Mouse (Mus musculus): ENCODE measurements around the gene Cfap20. TPM values are rescaled to one million over a fixed set of nuclear protein-coding genes. Genes with fewer than 3 reads are reported as not detected.
A peak's percentile ranks its signal among the peaks of the same experiment; 100 is the strongest.
"Not testable (repeated sequence)": the region's sequence is repeated elsewhere in the genome, so short reads cannot be mapped to it uniquely, and the experiment has no call there.

Gene Cfap20
- polyA plus RNA-seq, 1 experiment from 2014 or later = 64.5 TPM

DNA sequence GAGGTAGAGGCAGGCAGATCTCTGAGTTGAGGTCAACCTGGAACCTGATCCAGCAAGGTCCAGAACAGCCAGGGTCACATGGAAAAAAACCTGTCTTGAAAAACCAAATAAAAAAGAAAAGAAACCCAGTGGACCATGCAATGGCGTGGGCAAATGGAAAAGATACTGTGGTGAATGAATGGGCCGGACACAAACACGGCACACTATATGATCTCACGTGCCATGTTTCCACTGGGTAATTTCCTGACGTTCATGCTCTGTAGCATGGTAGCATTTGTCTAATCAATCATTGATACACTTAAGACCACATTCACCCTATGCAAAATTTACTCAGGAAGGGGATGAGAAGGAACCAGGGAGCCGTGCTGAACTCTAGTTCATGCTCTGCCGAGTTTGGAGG lies 43.6 kb downstream of the Cfap20 start:
- CTCF ChIA-PET = no interaction called here

DNA sequence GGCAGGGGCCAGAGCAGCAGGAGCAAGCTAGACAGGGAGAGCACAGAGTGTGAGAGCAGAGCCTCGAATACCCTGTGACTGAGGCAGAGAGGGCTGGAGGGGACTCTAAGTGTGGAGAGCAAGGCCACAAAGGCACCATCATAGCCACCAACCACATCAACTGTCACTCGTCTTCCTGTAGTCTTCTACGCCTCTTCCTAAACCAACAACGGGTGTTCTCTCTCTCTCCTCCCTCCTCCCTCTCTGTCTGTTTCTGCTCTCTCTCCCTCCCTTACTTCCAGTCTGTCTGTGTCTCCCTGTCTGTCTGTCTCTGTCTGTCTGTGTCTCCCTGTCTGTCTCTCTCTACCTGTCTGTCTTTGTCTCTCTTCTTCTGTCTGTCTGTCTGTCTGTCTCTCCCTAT lies 44.4 kb downstream of the Cfap20 start:
- ChIA-PET CTCF (no interaction called here), POLR2A (no interaction called here)
- DNase-seq (ENCODE audit: low read depth, low spot score) (no peak), ATAC-seq (no peak)
- in situ Hi-C loops (cut with MboI; ENCODE audit: low pct_unique_long_range_greater_than_20kb) = no loop called here
- TF ChIP-seq CTCF (IDR thresholded peaks at IDR 0.05) = no peak
- H3K27me3 ChIP-seq = no peaks in the 10 kb centered on the region

More for the DNA sequence above, 43.6 kb downstream of the Cfap20 start:
- no peak for DNase-seq (ENCODE audit: low read depth, low spot score)
- POLR2A ChIA-PET = interaction anchor here (0.5 kb wide), 1 partner anchor 11 kb away, joined by 3 read pairs; no protein-coding TSS in a partner anchor
- in situ Hi-C loops (cut with MboI; ENCODE audit: low pct_unique_long_range_greater_than_20kb) = no loop called here
- TF ChIP-seq CTCF (IDR thresholded peaks at IDR 0.05) = no peak
- H3K27me3 ChIP-seq = no peaks in the 10 kb centered on the region
- ATAC-seq = no peak

DNA sequence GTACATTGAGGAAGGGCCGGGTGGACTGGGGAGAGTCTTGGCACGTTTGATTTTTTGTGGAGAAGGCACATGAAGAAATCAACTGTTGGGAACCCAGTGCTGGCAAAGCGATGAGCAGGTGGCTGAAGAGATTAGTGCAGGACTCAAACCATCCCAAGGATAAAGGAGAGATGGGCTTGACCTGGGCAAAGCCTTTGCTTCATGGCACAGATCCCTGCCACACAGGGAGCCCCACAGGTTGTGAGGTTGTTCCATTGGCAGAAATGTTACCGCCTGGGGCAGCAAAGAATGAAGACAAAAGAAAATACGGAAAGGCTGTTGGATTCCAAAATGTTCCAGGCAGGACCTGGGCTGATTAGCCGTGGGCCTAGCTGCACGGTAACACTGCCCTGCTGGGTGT lies 46.7 kb downstream of the Cfap20 start:
- ChIA-PET CTCF (no interaction called here), POLR2A (no interaction called here)
- TF ChIP-seq CTCF (IDR thresholded peaks at IDR 0.05) = no peak
- in situ Hi-C loops (cut with MboI; ENCODE audit: low pct_unique_long_range_greater_than_20kb) = no loop called here
- DNase-seq (ENCODE audit: low read depth, low spot score) (no peak), ATAC-seq (no peak)
- H3K27me3 ChIP-seq = no peaks in the 10 kb centered on the region

DNA sequence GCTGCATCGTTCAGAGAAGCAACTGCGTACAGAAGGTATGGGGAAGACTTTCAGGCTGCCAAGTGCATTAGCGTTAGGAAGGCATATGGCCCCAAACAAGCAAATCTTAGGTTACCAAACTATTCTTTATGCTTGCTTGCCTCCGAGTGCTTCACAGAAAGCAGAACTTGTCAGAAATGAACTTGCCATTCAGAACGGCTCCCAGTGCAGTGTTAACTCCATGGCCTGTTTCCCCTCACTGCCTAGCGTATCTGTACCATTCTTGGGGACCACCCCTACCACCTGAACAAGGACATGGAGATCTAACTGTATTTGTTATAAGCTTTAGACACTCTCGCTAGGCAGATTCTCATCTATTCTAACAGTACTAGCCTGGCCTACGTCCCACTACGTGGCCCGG lies 47.4 kb downstream of the Cfap20 start:
- TF ChIP-seq CTCF (IDR thresholded peaks at IDR 0.05) = no peak
- POLR2A ChIA-PET = no interaction called here
- H3K27me3 ChIP-seq = no peaks in the 10 kb centered on the region
- in situ Hi-C loops (cut with MboI; ENCODE audit: low pct_unique_long_range_greater_than_20kb) = no loop called here
- DNase-seq (ENCODE audit: low read depth, low spot score) (no peak), ATAC-seq (no peak)
- CTCF ChIA-PET = no interaction called here

DNA sequence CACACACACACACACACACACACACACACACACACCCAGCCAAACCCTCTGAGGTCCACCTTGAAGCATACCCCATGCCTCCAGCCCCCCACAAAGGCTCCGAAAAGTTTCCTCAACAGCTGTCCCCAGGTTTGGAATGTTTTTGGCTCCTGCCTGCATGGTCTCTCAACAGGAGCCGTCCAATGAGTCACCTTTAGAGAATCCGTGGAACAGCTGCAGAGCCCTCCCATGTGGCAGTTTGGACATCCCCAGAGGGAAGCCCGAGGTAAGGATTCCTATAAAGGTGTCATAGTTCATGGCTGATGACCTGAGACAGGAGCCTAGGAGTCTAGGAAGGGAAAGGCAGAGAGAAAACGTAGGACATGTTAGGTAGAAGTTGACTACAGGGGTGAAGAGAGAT lies 48.6 kb downstream of the Cfap20 start:
- no peaks in the 10 kb centered on the region for H3K27me3 ChIP-seq
- in situ Hi-C loops (cut with MboI; ENCODE audit: low pct_unique_long_range_greater_than_20kb) = no loop called here
- DNase-seq (ENCODE audit: low read depth, low spot score) = peak; percentile 68
- peak; percentile 75 for ATAC-seq
- ChIA-PET CTCF (no interaction called here), POLR2A (interaction anchor here (1.0 kb wide), 1 partner anchor 44 kb away, joined by 5 read pairs; no protein-coding TSS in a partner anchor)
- TF ChIP-seq CTCF (IDR thresholded peaks at IDR 0.05) = no peak

DNA sequence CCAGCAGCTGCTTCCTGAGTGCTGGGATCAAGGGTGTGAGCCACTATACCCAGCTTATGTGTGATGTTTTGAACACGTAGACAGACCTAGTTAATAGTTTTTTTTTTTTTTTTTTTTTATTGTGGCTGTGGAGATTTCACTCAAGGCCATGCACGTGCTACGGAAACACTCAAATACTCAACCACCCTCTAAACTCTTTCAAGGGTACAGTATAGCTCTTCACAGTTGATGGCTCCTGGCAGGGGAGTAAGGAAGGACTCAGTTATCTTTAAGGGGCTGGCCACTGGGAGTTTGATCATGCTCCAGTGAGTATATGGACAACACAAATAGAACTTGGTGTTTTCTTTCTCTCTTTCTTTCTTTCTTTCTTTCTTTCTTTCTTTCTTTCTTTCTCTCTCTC lies 50.2 kb downstream of the Cfap20 start:
- ChIA-PET CTCF (interaction anchor here (1.0 kb wide), 1 partner anchor 31 kb away, joined by 3 read pairs; no protein-coding TSS in a partner anchor), POLR2A (no interaction called here)
- in situ Hi-C loops (cut with MboI; ENCODE audit: low pct_unique_long_range_greater_than_20kb) = no loop called here
- TF ChIP-seq CTCF (IDR thresholded peaks at IDR 0.05) = no peak
- ATAC-seq = no peak
- H3K27me3 ChIP-seq = no peaks in the 10 kb centered on the region
- DNase-seq (ENCODE audit: low read depth, low spot score) = no peak

DNA sequence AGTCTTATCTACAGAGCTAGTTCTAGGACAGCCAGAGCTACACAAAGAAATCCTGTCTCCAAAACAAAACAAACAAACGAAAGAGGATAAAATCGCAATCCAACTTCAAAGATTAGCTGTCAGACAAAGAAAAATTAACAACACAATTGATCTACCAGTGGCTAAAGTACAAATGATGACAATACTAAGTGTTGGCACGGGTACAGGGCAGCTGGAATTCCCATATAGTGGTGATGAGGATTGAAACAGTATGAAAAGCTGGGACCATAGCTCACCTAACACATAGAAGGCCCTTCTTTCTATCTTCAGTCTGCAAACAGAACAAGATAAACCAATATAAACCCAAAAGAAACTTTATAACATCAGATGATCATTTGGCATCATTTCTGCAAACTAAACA lies 53.1 kb downstream of the Cfap20 start:
- ATAC-seq (no peak), DNase-seq (ENCODE audit: low read depth, low spot score) (no peak)
- no peak for TF ChIP-seq CTCF (IDR thresholded peaks at IDR 0.05)
- no peaks in the 10 kb centered on the region for H3K27me3 ChIP-seq
- CTCF ChIA-PET = interaction anchor here (1.5 kb wide), 1 partner anchor 46 kb away, joined by 6 read pairs; no protein-coding TSS in a partner anchor
- POLR2A ChIA-PET = no interaction called here
- in situ Hi-C loops (cut with MboI; ENCODE audit: low pct_unique_long_range_greater_than_20kb) = no loop called here

DNA sequence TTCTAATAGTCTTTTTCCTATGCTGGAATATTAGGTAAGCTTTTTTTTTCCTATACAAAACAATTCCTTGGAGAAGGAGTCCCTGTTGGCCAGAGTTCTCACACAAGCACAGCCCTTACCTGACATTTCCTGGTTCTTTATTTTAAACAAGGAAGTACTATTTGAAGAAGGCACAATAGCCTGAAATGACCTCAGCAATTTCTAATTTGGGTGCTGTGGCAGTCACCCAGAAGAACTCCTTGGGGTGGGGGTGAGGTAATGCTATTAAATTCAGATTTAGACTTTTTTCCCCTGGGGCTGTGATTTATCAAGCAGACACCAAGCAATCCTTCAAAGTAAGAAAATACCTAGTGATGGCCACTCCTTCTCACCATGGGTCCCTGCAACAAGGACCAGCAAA lies 53.7 kb downstream of the Cfap20 start:
- ChIA-PET CTCF (no interaction called here), POLR2A (no interaction called here)
- DNase-seq (ENCODE audit: low read depth, low spot score) (no peak), ATAC-seq (no peak)
- no peaks in the 10 kb centered on the region for H3K27me3 ChIP-seq
- TF ChIP-seq CTCF (IDR thresholded peaks at IDR 0.05) = no peak
- in situ Hi-C loops (cut with MboI; ENCODE audit: low pct_unique_long_range_greater_than_20kb) = no loop called here

DNA sequence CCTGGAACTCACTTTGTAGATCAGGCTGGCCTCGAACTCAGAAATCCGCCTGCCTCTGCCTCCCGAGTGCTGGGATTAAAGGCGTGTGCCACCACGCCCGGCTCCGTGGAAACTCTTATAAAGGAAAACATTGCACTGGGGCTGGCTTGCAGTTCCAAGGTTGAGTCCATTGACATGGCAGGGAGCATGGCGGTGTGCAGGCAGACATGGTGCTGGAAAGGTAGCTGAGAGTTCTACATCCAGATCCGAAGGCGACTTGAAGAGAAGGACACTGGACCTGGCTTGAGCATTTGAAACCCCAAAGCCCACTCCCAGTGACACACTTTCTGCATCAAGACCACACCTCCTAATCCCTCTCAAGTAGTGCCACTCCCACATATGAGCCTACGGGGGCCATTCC lies 55.7 kb downstream of the Cfap20 start:
- H3K27me3 ChIP-seq; DNase-seq (ENCODE audit: low read depth, low spot score); ATAC-seq; in situ Hi-C loops (cut with MboI; ENCODE audit: low pct_unique_long_range_greater_than_20kb); POLR2A ChIA-PET; CTCF ChIA-PET: not testable (repeated sequence)

DNA sequence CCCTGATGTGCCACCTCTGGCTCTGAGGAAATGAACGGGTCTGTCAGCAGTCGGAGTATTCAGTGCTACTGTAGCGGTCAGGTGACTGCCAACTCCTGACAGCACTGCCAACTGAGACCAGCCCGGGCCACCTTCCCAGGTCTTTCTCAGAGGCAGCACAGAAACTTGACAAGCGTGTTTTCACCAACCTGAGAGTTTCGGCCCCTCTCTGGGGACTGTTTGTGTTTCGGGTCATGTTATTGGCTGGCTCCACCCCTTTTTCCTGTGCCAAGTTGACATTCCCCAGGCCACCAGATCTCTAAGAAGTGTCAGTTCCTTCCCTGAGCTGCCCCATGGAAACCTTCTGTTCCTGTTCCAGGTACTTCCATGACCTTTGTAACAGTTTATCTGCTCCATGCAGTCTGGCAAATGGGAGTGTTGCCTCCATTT lies 56.8 kb downstream of the Cfap20 start:
- ChIA-PET POLR2A (no interaction called here), CTCF (interaction anchor here (1.0 kb wide), 1 partner anchor 12 kb away, joined by 4 read pairs; no protein-coding TSS in a partner anchor)
- H3K27me3 ChIP-seq = no peaks in the 10 kb centered on the region
- no peak for ATAC-seq
- in situ Hi-C loops (cut with MboI; ENCODE audit: low pct_unique_long_range_greater_than_20kb) = no loop called here
- DNase-seq (ENCODE audit: low read depth, low spot score) = no peak
- TF ChIP-seq CTCF (IDR thresholded peaks at IDR 0.05) = no peak

DNA sequence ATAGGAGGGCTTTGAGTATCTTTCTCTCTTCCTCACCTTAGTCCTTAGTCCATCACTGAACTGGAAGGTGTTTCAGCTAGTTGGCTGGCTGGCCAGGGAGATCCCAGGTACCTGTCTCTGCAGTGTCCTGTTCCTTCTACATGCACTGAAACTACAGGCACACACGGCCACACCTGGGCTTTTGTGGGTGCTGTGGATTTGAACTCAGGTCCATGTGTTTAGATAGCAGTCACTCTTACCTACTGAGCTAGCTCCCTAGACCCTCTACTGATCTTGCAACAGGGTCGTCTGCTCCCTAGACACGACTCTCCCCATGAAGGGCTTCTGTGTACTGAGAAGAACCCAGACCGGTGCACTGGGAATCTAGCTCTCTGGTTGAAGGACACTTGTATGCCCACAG lies 57.6 kb downstream of the Cfap20 start:
- CTCF ChIA-PET = interaction anchor here (1.0 to 1.2 kb wide), 2 partner anchors 10 to 11 kb away, joined by 3 to 4 read pairs; no protein-coding TSS in a partner anchor
- TF ChIP-seq CTCF (IDR thresholded peaks at IDR 0.05) = no peak

More for the DNA sequence above, 57.6 kb downstream of the Cfap20 start:
- DNase-seq (ENCODE audit: low read depth, low spot score) (no peak), ATAC-seq (no peak)
- H3K27me3 ChIP-seq = no peaks in the 10 kb centered on the region
- POLR2A ChIA-PET = interaction anchor here (0.9 kb wide), 1 partner anchor 14 kb away, joined by 5 read pairs; no protein-coding TSS in a partner anchor
- in situ Hi-C loops (cut with MboI; ENCODE audit: low pct_unique_long_range_greater_than_20kb) = no loop called here
